Mouse (Mus musculus) olfactory bulb, adult 2 months (tissue): Measurements from ENCODE around the gene Kifap3. TPM values are rescaled to one million over a fixed set of nuclear protein-coding genes. Genes with fewer than 3 reads are reported as not detected.

Source experiments
- H3K27ac ChIP-seq: fragments of 200-500 bp; 2 replicates; pipeline ENCODE4 v1.5.1; 2012; ENCODE audit warnings: low read depth, low read length; ENCODE audit not compliant: insufficient read depth
- H3K4me1 ChIP-seq: fragments of 200-500 bp; 2 replicates; pipeline ENCODE4 v1.6.1; 2012; ENCODE audit warnings: low read length; ENCODE audit not compliant: control insufficient read depth, insufficient read depth
- H3K4me3 ChIP-seq: fragments of 200-500 bp; 2 replicates; pipeline ENCODE4 v1.5.1; 2012; ENCODE audit warnings: mild to moderate bottlenecking, low read depth, low read length, moderate library complexity; ENCODE audit not compliant: insufficient read depth
- CTCF ChIP-seq: fragments of 200-500 bp; IDR thresholded peaks from 2 replicates; pipeline ENCODE4 v1.5.1; 2012; ENCODE audit warnings: low read depth, mild to moderate bottlenecking, low read length, moderate library complexity; ENCODE audit not compliant: insufficient read depth
- POLR2A ChIP-seq: fragments of 200-500 bp; IDR thresholded peaks from 2 replicates; pipeline ENCODE4 v1.6.1; 2012; ENCODE audit warnings: mild to moderate bottlenecking, low read depth, low read length, moderate library complexity; ENCODE audit not compliant: insufficient read depth
- WGBS: fragments of 180-500 bp; shearing (Covaris S2); methylation state at CpG from one replicate; pipeline ENCODE4 v1.1.7; 2018; 5-methylcytosine and 5-hydroxymethylcytosine counted together
- polyA plus RNA-seq: library from polyadenylated mRNA; stranded (reverse); fragments of >200 nt; gene quantifications from 2 replicates; pipeline ENCODE4 v1.2.4, GENCODE M21; 2012; ENCODE audit warnings: low replicate concordance; ENCODE audit not compliant: missing spikeins, insufficient read depth, insufficient read length

Kifap3 gene
- polyA plus RNA-seq, 1 experiment, result not detected

DNA sequence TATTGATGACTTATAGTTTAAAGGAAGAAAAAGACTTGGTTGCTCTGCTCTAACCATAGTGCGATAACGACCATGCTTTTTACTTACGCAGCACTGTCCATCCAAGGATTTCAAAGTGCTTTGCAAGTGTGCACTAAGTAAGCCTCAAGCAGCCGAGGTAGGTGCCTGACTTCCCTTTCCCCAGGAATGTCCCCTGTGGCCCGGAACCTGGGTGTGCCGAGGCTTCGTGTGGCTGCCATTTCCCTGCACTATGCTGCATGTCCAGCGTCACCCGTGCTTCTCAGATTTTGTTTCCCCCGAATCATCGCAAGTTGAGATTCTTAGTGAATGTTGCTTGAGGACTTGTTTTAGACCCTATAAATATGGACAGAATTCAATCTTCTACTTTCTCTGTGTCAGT lies 132.6 kb downstream of the Kifap3 start:
- TF ChIP-seq CTCF, result no peak
- TF ChIP-seq POLR2A, result no peak
- WGBS, result 92% methylated on average over 11 of the region's 11 CpGs
- no peak overlapping the region for H3K4me3 ChIP-seq
- no peak overlapping the region for H3K27ac ChIP-seq
- H3K4me1 ChIP-seq, result no peaks in the 10 kb centered on the region

DNA sequence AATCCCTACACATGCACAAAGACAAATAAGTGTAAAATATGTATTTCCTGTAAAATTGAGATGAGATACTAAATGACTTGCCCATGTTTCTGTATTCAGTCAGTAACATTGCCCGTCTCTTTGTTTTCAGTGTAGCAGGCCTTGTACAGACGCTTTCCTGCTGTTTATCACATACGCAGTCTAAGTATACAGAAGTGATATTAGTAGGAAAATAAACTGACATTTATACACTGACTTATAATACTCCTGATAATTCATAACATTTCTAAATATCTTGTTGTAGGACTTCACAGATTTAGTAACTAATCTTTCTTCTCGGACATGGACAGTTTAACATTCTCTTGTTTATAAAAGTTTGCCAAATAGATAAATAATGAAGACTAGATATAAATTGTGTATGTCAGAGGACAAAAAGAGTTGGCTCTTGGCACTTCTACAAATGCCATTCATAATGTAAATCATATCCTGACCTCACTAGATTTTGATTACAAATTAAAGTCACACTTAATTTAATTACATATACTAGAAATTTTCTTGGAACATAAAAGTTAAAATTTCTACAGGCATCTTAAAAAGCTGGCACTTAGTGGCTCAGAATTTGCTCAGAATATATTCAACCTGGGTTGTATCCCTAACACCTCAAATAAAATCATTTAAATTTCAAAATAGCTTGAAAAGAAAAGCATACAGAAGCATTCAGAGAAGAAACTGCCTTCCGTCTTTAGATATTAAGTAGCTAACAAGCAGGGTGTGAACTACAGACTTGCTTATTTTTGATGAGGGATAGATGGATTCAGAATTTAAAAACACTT lies 138.2 kb downstream of the Kifap3 start:
- no peak for TF ChIP-seq POLR2A
- TF ChIP-seq CTCF, result no peak
- WGBS, result 96% methylated on average over 5 of the region's 5 CpGs
- Histone ChIP-seq H3K27ac (no peak overlapping the region), H3K4me1 (no peaks in the 10 kb centered on the region), H3K4me3 (no peak overlapping the region)

DNA sequence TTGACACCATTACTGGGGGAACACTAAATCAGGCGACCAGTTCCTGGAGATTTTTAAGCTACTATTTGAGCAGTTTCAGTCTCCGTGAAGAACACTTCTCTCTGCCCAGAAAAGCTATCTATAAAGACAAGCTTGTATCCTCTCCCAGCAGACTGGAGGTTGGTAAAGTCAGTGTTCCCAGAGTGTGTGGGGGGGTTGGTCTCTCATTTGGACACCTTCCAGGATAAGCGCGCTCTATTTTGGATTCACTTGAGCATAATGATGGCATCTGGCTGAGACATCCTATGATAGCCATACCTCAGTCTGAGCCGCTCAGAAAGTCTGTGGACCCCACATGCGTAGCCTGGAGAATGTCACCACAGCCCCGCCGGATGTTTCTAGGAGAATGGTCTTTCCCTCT lies 144.7 kb downstream of the Kifap3 start:
- H3K27ac ChIP-seq, result no peak overlapping the region
- TF ChIP-seq POLR2A, result no peak
- no peak for TF ChIP-seq CTCF
- no peak overlapping the region for H3K4me3 ChIP-seq
- WGBS, result 74% methylated on average over 8 of the region's 8 CpGs
- no peaks in the 10 kb centered on the region for H3K4me1 ChIP-seq

DNA sequence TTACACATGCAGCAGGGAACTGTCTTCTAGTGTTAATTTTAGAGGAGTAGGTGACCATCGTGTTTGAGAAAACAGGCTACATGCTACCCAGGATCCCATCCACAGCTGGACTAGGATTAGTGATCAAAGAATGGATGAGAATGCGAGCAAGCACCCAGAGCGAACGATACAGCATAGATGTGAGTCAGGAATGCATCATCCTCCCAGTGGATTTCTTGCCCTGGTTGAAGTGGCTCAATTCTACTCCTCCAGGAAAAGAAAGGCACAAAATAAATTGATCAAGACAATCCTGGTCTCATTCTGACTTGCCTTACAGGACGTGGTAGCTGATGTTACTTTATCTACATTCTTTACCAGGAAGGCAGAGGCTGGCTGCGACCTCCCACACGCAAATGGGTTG lies 149.5 kb downstream of the Kifap3 start, which contains the start of gene Scyl3:
Gene Scyl3 (plus strand): TSS at position 255 of the 400 bp plus-strand sequence.
- TF ChIP-seq POLR2A (no peak), CTCF (no peak)
- H3K4me3 ChIP-seq, result peak within 1 kb of the TSS; percentile 96
- 34% methylated on average over 7 of the region's 7 CpGs for WGBS
- H3K4me1 ChIP-seq, result peaks cover 9% of the 10 kb centered on the region
- H3K27ac ChIP-seq, result peak within 1 kb of the TSS; percentile 92

DNA sequence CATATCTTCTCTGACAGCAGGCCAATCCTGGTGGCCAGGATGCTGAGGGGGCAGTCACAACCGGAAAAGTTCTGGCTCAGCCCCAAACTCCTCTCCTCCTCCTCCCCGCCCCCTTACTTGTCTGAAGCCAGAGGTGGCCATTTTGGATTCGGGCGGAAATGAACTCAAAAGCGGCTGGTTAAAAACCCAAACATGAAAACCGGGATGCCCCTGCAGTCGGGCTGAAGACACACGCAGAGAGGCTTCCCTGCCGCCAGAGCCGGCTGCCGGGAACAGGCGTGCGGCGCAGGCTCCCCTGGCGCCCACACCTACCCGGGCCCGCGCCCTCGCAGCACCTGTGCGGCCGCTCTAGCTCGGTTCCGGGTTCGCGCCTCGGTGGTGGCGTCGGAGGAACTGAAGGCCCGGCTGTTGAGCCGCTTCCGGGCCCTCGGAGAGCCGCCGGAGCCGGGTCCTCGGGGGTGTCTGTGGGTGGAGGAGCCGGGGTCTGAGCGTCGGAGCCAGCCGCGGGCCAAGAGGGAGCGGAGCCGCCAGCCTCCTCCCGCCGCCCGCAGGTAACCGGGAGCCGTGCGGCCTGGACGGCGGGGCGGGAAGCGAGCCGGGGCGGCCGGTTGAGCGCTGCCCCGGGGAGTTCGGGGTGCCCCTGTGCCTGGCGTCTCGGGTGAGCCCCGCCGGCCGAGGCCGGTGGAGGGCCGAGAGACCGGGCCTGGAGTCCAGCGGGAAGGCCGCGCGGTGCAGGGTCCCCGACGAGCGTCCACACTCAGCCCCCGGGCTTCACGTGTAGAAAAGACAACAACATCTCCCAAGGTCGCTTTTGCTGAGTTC lies 150.5 kb downstream of the Kifap3 start:
- TF ChIP-seq POLR2A (peak; percentile 38), CTCF (no peak)
- H3K4me1 ChIP-seq, result peaks cover 9% of the 10 kb centered on the region
- H3K4me3 ChIP-seq, result peak overlapping the region; percentile 96
- WGBS, result under 1% methylated on average over 77 of the region's 77 CpGs
- peak overlapping the region; percentile 92 for H3K27ac ChIP-seq

DNA sequence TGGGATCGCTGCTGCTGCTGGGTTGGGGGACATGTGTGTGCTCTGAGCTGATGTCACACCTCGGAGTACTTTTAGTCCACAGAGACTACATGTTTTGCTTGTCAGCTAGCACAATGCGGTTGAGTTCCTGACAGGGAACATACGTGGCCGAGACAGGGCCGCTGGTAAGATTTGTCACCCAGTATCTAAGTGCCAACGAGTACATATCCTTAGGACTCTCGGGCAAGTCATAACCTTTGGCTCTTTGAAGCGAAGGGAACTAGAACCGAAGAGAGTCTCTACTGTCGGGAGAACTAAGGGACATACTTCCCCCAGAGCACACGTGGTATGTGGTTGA lies 151.0 kb downstream of the Kifap3 start:
- no peak for TF ChIP-seq POLR2A
- no peak for TF ChIP-seq CTCF
- peak overlapping the region; percentile 96 for H3K4me3 ChIP-seq
- H3K27ac ChIP-seq, result no peak overlapping the region
- H3K4me1 ChIP-seq, result peaks cover 9% of the 10 kb centered on the region
- 5% methylated on average over 12 of the region's 12 CpGs for WGBS

DNA sequence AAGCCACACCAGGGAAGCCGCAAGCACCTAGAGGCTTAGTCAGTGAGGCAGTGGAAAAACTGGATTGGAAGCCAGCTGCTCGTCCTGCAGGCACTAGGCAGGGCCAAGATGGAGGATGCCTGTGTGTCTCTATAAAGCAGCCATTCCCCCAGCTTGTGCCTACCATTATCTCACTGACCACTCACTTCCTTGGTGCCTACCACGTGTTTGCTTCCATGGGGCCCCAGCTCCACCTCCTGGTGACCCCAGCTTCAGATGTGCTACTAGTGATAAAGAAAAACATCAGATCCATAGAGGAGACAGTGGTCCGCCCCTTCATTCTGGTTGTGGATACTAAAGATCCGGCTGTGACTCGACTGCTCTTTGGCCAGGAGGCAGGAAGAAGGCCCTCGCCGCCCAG lies 152.4 kb downstream of the Kifap3 start:
- Histone ChIP-seq H3K4me1 (peaks cover 9% of the 10 kb centered on the region), H3K27ac (no peak overlapping the region), H3K4me3 (no peak overlapping the region)
- TF ChIP-seq POLR2A (no peak), CTCF (no peak)
- WGBS, result 87% methylated on average over 8 of the region's 8 CpGs

DNA sequence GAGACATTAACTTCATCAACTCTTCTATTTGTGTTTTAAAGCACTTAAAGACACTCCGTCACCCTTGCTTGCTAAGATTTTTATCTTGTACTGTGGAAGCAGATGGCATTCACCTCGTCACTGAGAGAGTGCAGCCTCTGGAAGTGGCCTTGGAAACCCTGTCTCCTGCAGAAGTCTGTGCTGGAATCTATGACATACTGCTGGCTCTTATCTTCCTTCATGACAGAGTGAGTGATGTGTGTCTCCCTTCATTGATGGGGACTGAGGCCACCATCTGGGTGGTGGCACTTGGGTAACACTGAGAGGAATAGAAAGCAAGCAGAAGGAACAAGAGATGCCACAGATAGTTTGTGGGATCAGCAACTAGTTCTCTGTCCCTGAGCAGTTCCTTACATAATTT lies 155.2 kb downstream of the Kifap3 start:
- 86% methylated on average over 2 of the region's 2 CpGs for WGBS
- TF ChIP-seq POLR2A (no peak), CTCF (no peak)
- Histone ChIP-seq H3K4me1 (peaks cover 9% of the 10 kb centered on the region), H3K4me3 (no peak overlapping the region), H3K27ac (no peak overlapping the region)

DNA sequence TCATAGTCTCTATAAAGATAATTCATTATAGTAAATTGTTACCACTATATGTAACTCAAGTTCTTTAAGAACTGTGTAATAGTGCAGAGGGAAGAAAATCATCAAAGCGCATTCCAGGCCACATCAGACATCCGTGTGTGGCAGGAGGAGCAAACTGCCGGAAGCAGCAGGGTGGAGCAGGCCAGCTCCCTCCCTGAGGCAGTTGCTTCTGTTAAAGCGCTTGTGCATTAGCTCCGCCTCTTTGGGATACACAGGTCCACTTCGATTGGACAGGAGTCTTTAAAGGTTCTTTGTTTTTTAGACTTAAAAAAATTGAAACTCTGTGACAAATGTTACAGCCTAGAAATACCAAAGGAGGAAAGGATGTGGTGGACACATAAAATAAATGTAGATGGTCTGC lies 162.7 kb downstream of the Kifap3 start:
- no peak for TF ChIP-seq CTCF
- no peak for TF ChIP-seq POLR2A
- H3K4me1 ChIP-seq, result no peaks in the 10 kb centered on the region
- H3K4me3 ChIP-seq, result no peak overlapping the region
- no peak overlapping the region for H3K27ac ChIP-seq
- WGBS, result 75% methylated on average over 6 of the region's 6 CpGs

DNA sequence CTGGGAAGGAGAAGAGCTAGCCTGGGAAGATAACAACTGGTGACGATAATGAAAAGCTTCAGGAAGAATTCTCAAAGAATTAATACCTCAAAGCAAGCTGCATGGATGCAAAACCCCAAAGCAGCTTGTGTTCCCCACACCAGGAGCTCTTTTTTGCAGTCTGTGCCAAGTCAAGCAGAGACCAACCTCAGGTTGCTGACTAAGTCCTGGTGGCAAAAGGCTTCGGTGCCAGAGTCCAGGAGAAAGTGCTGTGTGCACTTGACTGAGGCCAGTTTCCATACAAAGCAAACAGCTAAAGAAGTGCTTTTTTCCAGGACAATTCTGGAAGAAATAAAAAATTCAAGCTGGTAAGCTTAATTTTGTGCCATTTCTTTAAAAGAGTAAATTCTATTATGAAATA lies 174.0 kb downstream of the Kifap3 start:
- WGBS, result 82% methylated on average over 2 of the region's 2 CpGs
- TF ChIP-seq CTCF (no peak), POLR2A (no peak)
- Histone ChIP-seq H3K4me1 (peaks cover 2% of the 10 kb centered on the region; the same call in 1 of the 2 replicates), H3K4me3 (no peak overlapping the region), H3K27ac (no peak overlapping the region)
